Mouse (Mus musculus) A20 (cell line): ENCODE measurements around the gene Exoc4.

Experiments used
- DNase-seq: peaks from one replicate; pipeline ENCODE4 v3.0.0-alpha.2; 2011; ENCODE audit warnings: low read depth, low spot score

The Exoc4 gene

DNA sequence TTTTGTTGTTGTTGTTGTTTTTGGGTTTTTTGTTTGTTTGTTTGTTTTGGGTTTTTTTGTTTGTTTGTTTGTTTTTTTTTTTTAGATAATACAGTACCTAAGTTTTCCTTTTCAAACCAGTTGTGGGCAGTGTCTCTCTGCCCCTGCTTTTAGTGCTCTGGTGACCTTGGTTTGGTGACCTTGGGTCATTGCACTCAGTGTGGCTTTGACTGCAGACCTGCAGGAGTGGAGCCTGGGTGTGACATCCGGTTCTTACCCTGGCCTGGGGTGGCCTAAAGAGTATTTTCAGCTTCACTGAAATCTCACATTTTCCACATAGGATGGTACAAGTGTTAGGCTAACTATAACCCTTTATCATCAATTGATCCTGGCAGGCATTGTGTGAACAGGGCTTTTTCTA, 371.8 kb downstream of the Exoc4 start:
- DNase-seq = no peak

DNA sequence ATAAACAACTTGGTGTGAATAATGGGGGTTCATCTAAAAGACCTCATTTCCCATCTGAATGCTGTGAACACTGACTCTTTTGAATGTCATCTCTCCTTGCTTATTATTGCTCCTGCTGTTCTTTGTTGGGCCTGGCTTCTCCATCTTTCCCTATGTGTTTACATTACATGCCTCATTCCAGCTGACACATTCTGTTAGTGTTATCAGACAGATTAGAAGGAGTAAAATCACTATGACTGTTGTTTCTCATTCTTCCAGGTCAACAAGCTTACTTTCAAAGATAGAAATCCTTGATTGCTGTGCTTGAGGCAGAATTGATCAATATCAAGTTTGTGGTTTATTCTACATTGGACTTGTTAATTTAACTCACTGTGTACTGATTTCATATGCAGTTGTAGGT, 377.0 kb downstream of the Exoc4 start:
- no peak for DNase-seq

DNA sequence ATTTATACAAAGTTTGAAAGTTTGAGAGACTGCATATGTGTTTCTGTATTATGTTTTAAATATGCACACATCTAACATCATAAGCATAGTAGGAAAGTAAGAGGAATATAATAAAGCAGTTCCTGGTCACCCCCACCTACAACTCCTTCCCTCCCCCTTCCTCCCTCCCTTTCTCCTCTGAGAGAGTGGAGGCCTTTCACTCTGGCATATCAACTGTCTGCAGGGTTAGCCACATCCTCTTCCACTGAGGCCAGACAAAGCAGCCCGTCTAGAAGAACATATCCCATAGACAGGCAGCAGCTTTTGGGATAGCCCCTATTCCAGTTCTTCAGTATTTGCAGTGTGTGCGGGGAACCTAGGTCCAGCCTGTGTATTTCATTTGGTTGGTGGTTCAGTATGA, 382.2 kb downstream of the Exoc4 start:
- no peak for DNase-seq

DNA sequence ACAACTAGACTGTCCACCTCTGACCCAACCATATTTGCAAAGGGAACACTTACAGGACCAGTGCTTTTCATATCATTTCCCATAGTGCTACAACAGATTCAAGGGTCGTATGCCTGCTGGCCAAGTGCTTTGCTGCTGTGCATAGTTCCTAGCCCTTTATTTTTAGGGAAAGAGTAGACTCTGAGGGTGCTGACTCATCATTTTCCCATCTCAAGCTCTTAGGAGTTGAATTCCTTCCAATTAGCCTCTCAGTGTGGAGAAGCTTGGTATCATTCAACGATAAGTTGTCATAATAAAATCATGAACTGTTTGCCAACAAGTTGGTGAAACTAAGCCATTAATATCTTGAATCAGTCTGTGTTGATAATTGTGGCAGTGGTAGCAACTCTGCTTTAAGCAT, 388.3 kb downstream of the Exoc4 start:
- no peak for DNase-seq

DNA sequence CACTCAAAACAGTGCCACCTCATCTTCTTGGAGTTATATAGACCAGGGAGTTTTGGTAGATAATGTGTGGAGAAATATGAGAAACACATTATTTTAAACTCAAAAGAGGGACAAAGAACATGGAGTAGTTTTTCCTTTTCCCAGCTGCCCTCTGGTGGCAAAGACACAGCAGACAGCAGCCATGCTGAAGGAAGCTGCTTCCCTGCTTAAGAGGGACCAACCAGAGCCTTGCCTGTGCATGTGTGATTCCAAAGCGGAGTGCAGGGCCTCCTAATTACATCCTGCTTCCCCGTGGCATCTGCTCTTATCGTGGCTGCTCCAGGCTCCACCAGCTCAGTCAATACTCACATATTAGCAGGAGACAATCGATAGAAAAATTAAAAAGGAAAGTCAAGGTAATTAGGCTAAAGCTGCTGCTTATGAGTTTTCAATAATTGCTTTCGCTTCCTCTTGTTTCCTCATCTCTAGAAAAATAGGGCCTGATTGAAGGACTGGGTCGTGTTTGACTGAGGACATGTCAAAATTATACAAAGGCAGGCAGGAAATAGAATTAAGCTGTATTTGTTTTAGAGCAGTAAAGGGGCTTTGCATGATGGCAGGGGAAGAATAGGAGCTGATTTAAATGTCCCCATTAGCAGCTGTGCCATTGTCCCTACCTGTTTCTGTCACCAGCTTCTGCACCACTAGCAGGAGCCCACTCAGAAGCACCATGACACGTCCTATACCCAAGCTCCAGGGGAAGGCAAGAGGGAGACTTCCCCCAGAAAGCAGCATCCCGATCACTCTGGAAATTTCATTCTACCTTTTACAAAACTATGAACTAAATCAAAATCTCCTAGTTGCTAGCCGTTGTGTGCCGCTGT, 433.1 kb downstream of the Exoc4 start:
- DNase-seq = peak; percentile 32

DNA sequence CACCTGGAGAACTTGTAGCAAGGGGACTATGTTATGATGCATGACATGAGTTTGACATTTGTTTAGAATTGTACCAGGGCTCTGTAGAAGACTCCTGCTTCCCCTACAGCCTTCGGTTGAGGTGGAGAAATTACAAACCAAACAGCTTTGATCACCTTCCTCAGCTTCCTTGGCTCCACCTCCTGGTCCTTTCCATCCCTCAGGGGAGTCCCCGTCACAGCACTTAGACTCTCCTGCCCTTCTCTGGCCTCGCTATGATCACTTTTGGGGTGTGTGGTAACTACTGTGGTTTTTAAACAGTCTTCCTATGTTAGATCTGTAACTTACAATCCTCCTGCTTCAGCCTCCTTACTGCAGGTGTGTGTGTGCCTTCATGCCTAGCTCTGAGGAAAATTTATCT, 434.6 kb downstream of the Exoc4 start:
- DNase-seq = no peak

DNA sequence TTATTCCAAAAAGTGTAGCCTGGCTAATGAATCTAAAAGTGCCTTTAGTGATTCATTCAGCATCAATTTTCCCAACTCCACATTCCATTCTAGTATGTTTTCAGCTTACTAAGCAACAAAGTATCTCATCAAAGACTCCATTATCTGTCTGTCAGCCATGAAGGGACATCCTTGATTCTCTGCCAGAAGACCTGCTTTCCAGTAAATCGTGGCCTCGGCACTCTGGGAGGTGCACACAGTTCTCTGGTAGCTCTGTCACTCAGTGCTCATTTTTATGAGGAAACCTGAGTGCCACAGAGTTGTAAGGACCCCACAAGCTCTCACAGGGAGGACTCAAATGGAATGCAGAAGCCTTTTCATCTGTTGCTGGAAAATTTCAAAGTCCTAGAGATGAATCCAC, 436.4 kb downstream of the Exoc4 start:
- DNase-seq = no peak

DNA sequence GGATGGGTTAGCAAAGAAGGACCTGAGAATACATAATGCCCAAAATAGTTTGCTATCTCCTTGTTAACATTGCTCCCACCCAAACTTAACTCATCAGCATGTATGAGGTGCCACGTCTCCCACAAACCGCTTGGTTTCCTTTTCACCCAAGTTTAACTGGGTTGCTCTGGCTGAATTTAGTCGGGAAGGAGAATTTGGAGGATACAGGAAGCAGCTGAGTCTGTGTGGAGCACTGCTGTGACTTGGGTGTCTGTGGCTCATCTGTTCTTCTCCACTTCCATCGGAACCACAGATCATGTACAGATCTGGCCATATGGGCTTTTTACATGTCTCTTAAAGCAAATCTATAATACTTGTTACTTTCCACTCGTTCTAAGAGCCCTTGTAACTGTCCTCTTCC, 441.7 kb downstream of the Exoc4 start:
- DNase-seq = no peak

DNA sequence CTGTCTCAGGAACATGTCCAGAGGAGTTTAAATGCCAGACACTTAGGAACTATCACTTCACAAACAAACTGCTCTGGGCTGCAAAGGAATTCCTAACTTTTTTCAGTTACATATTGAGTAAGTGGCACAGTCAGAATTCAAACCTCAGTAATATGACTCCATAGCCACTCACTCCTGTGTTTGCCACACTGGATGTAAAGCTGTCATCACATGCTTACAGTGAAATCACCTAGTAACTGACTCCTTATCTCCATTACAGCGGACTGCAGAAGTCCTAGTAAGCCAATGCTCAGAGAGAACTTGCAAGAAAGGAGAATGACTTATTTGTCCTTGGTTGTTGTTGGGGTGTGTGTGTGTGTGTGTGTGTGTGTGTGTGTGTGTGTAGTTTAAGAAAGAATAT, 448.1 kb downstream of the Exoc4 start:
- no peak for DNase-seq

DNA sequence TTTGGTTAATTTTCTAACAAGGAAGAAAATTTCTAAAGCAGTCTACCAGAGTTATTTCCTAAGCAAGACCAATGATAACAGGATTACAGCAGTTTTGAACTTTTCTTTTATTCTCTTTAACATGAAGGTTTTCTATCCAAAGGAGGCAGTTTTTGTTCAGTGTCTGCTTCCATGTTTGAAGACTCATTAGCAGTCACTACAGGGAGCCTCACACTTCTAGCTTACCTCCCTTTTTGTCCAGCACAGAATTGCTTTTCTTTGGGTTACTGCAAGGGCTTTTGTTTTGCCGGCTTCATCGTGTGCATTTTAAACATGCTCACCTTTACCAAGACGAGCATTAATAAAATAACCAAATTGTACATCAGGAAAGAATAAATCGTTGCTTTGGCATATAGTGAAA, 460.0 kb downstream of the Exoc4 start:
- DNase-seq = no peak

DNA sequence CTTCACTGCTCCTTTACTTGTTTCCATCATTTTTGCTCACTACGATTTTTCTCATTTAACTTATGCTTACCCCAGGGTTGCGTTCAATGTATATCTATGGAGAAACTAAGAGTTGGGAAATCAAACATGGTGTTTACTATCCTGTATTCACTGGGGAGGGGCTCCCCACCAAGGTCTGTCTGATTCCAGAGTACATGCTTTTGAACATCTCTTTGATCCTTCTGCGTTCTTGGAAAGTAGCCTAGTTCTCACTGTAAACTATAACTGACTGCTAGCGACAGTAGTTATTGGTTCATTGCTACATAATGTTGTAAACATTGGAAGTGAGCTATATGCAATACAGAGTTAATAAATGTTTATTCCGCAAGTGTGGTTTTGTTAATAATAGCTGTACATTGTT, 460.5 kb downstream of the Exoc4 start:
- DNase-seq = no peak

DNA sequence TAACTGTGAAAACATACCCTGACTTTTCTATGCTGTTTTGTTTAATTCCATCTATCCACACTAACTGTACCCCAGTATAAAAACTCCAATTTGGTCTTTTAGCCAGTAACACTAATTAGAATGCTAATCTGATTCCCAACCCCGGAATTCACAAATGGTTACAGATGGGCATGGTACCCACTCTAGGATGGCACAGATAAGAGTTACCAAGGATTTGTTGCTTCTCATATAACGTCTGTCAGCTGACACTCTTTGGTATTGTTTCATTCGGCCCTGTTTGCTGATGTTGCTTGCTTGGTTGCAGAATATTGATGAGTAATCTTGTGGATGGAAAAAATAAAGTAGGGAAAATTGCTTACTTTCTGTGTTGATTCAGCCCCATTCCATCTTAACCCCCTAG, 462.9 kb downstream of the Exoc4 start:
- no peak for DNase-seq

DNA sequence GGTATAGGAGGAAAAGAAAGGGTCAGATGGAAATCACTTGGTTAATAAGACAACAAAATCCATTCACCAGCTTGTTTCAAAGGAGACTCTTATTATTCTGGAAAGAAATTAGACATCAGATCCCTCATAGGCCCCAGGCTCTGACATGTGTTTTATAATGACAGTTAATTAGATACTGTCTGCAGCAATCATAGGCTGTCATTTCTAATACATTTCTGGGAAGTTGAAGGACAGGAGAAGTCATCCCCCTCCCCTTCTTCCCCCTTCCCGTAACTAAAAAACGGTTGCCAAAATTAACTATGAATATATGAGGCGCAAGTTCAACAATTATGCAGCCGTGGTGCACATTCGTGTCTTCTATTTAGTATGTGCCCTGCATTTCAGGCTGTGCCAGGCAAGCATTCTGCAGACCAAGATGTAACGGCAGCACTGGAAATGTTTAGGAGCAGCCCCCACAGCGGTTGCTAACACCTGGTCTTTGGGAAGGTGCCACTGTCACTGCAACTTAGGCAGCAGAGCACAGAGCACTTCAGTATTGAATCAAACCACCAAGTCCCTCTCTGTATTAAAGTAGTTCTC, 463.7 kb downstream of the Exoc4 start:
- no peak for DNase-seq

DNA sequence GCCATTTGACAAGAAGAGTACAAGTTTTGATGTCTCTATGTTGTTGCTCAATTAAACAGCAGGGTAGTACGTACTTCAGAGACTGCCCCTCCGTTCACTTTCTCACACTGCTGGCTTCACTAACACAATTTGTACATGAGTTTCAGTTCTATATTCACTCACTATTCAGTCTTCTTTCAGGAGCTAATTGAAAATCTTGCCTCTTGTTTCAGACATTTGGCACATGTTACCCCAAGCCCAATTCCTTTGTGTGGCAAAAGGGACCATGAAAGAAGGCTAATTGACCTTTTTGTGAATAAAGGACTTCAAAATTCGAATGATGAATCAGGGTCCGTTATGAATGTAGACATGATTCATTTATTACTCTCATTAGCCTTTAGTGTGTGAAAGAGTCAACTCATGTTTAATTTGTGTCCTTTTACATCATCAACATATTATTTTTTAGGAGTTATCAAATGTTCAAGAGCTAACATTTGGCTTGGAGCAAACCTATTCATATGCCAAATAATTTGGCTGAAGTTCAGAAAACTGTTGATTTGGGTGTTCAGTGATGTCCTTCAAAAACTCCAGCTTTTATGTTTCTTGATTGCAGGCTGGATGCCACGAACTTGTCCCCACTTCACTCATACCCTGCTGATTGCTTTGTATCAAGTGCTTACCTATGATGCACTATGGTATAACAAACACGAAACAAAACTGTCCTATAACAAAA, 467.5 kb downstream of the Exoc4 start:
- no peak for DNase-seq

DNA sequence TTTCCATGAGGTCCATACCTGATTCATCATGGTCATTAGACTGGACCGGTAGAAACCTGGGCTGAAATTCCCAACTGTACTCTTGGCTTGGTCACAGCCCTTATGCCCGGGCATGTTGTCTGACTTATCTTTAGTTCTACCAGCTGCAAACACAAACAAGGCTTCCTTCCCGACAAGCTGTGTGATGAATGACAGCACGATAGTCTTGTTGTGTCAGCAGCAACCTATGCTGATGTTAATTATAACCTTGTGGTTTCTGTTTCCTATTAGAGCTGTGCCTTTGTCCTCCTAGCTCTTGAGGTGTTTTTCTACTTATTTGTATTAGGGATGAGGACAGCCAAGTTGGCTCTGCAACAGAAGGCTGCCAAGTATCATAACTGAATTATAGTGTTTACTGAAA, 472.3 kb downstream of the Exoc4 start:
- no peak for DNase-seq

DNA sequence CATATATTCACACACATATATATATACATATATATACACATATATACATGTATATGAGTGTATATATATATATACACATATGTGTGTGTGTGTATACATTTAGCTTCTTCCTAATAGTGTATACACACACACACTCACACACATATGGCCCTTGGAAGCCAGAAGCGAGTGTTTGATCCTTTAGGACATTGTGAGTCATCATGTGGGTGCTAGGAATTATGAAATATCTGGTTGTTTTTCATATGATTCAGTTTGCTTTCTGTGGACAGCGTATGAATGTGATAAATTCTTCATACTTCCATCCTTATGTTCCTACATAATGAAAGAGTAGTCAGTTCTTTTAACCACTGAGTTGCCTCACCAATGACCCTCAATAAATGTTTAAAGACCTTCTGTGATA, 473.9 kb downstream of the Exoc4 start:
- no peak for DNase-seq

DNA sequence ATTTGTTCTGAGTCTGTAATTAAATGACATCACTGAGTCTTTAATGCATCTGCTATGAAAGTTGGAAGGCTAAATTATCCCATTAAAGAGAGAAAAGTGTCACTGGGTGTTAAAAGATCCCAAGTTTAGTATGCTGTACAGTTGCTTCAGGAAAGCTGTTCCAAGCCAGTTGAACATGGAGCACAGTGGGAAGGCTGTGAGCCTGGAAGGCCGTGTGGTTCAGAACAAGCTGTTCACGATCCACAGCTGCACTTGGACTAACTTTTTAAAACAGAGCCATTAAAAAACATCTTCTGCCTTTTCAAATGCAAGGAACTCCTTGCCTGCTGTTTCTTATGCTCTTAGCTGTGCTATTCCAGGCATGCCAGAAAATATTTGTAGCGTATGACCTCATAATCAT, 475.7 kb downstream of the Exoc4 start:
- DNase-seq = no peak

DNA sequence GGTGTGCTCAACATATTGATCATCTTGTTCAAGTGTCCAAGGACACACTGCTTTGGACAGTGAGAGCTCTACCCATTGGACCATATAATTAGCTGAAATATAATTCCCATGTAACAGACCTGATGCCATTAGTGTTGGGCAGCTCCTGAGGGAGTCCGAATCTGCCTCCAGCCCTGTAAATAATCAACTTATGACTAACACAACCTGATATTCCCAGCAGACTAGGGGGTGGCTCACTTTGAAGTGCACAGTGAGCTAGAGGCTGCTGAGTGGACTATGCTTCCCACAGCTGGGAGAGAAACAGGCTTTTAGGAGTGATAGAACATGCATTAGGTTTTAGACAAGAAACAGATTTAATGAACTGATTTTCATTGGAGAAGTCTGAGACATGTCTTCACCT, 478.4 kb downstream of the Exoc4 start:
- no peak for DNase-seq

DNA sequence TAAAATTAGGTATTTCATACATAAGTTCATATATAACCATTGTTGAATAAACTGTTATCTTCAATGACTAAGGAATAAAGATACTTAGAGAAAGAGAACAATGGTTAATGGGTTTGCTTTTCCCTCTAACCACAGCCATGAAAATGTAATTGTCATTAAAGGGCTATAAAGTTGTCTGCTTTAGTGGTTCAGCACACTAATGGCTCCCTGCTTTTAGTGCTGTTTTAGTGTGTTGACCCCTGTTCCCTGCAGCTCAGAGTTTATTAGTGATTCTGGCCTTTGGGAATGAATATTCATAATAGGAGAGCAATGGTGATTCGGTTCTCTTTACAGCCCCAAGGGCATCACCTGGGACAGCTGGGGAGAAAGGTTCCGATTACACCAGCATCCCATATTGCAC, 483.3 kb downstream of the Exoc4 start:
- no peak for DNase-seq

DNA sequence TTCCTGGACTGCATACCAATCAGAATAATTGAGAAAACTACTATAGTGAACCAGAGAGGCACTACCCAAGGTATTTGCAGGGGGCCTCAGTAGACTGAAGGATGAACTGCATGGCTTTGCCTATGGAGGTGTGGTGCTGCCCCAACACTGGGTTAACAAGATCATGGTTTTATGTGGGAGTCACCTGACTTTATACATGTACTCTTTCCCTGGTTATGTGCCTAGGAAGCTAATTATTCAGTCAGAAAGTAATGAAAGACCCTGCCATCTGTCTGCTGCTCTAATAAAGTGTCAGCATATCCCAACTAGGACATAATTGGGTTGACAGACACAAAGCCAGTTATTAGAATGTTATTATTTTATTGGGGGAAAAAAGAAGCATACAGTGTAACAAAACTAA, 484.7 kb downstream of the Exoc4 start:
- no peak for DNase-seq

DNA sequence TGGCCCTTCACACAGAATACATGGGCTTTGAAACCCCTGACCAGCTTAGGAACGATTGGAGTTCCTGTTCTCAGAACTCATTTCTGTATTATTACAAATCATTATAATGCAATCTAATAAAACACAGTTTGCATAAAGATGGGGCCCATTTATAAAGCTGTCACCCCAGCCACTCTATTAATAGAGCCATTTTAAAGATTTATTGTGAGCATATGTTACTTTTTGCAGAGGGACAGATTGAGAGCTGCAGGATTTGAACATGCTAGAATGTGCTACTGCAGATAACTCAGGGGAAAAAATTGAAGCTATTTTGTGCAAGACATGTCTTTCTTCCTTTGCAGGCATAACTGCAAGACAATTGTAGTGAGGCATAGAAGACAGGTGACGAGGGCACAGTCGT, 485.1 kb downstream of the Exoc4 start:
- DNase-seq = no peak

DNA sequence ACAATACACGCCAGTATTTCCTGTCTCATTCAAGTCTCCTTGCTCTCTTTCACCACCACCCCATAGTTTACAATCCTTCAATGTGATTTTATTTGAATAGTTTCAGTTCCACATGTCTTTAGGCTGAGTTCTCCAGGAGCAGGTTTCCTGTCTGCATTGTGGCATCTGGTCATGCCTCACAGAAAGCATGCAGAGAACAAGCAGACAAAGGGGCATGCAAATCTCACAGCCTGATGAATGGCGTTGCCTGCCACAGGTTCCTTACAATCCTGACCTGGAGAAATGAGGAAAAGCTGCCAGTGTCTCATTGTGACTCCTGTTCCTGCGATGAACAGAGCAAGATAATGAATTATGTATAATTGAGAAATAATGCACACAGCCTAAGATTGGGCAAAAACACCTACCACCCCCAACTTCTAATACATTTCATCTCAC, 490.0 kb downstream of the Exoc4 start:
- DNase-seq = peak; percentile 58

DNA sequence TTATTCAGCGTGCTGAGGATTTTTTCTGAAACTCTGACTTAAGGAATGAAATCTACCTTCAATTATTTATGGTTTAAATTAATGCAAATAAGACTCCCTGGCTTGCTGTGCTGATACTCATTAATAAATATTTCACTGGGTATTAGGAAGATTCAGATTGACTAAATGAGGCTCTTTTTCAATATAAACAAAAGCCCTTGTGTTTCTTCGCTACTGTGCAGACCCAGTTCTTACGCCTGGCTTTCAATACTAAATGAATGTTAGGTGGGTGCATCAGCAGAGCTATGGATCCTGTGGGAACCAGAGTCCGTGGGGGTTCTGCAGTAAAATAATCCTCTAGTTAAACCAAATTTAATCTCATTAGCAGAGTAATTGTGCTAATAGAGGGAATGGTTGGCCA, 490.4 kb downstream of the Exoc4 start:
- DNase-seq = no peak
